Mouse (Mus musculus) limb, embryonic 15.5 days (tissue): ENCODE measurements around the gene Rpl11. TPM values are rescaled to one million over a fixed set of nuclear protein-coding genes. Genes with fewer than 3 reads are reported as not detected.
"Not testable (repeated sequence)": the region's sequence is repeated elsewhere in the genome, so short reads cannot be mapped to it uniquely, and the experiment has no call there.

Experiments
- ATAC-seq: fragments of 200-750 bp; cut with Nextera tagmentation; 2 replicates; pipeline ENCODE4 v1.8.0; 2017; ENCODE audit warnings: low read depth, moderate TSS enrichment; ENCODE audit not compliant: insufficient number of reproducible peaks, low FRiP score, low TSS enrichment
- H3K27ac ChIP-seq: fragments of 300-500 bp; sonication (generic); 2 replicates; pipeline ENCODE4 v1.5.1; 2015; ENCODE audit warnings: moderate library complexity, mild to moderate bottlenecking, inconsistent platforms
- H3K27me3 ChIP-seq: fragments of 300-500 bp; sonication (generic); 2 replicates; pipeline ENCODE4 v1.6.1; 2015; ENCODE audit warnings: inconsistent platforms
- H3K36me3 ChIP-seq: fragments of 300-500 bp; sonication (generic); 2 replicates; pipeline ENCODE4 v1.6.1; 2015; ENCODE audit warnings: inconsistent platforms
- H3K4me1 ChIP-seq: fragments of 300-500 bp; sonication (generic); 2 replicates; pipeline ENCODE4 v1.6.1; 2015; ENCODE audit warnings: inconsistent platforms
- H3K4me2 ChIP-seq: fragments of 300-500 bp; sonication (generic); 2 replicates; pipeline ENCODE4 v1.6.1; 2015; ENCODE audit warnings: mild to moderate bottlenecking, inconsistent platforms
- H3K4me3 ChIP-seq: fragments of 300-500 bp; sonication (generic); 2 replicates; pipeline ENCODE4 v1.5.1; 2015; ENCODE audit warnings: mild to moderate bottlenecking, inconsistent platforms
- H3K9ac ChIP-seq: fragments of 300-500 bp; sonication (generic); 2 replicates; pipeline ENCODE4 v1.6.1; 2015; ENCODE audit warnings: inconsistent platforms
- H3K9me3 ChIP-seq: fragments of 300-500 bp; sonication (generic); 2 replicates; pipeline ENCODE4 v1.6.1; 2016; ENCODE audit warnings: inconsistent platforms
- WGBS: fragments of 180-500 bp; shearing (Covaris S2); methylation state at CpG from one replicate; pipeline ENCODE4 v1.1.7; 2015; 5-methylcytosine and 5-hydroxymethylcytosine counted together
- polyA plus RNA-seq: library from polyadenylated mRNA; unstranded; fragments of >200 nt; fragmentation: Nextera tagmentation; extraction: Ambion mirVana; gene quantifications from 2 replicates; pipeline ENCODE4 v1.2.1, GENCODE M21; 2015

Gene Rpl11
- polyA plus RNA-seq, 1 experiment from 2014 or later, result 483 TPM

DNA sequence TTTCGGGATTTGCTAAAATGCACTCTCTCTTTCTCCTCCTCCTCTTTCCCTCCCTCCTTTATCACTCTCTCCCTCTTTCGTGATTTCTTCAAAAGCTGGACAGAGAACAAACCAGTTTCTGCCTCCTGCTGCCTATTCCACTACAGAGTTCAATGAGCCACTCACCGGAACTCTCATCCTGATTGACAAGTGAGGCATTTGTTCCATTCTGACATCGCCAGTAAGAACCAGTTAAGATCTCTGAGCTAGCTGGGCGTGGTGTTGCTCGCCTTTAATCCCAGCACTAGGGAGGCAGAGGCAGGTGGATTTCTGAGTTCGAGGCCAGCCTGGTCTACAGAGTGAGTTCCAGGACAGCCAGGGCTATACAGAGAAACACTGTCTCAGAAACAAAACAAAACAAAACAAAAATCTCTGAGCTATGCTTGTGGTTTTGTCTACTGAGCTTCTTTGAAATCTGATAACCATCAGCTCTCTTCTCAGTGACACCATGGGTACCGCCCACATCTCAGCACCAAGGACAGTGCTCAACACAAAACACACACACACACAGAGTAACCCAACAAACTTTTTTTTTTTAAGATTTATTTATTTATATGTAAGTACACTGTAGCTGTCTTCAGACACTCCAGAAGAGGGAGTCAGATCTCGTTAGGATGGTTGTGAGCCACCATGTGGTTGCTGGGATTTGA lies 6.7 kb upstream of the Rpl11 start:
- not testable (repeated sequence) for ATAC-seq, H3K9me3 ChIP-seq, H3K4me2 ChIP-seq, H3K27me3 ChIP-seq, H3K9ac ChIP-seq, H3K4me3 ChIP-seq, H3K36me3 ChIP-seq, H3K4me1 ChIP-seq, H3K27ac ChIP-seq
- WGBS, result 58% methylated on average over 9 of the region's 9 CpGs

GRCm38 (mm10) chr4:136057916-136058315 lies 4.7 kb upstream of the Rpl11 start:
- Histone ChIP-seq H3K27ac (no peak overlapping the region), H3K4me1 (no peaks in the 10 kb centered on the region; the same call in 1 of the 2 replicates), H3K9me3 (no peaks in the 10 kb centered on the region), H3K36me3 (no peaks in the 10 kb centered on the region), H3K9ac (no peak overlapping the region), H3K4me3 (no peak overlapping the region), H3K27me3 (no peaks in the 10 kb centered on the region), H3K4me2 (no peak overlapping the region)
- ATAC-seq, result no peak
- 87% methylated on average over 5 of the region's 5 CpGs for WGBS

DNA sequence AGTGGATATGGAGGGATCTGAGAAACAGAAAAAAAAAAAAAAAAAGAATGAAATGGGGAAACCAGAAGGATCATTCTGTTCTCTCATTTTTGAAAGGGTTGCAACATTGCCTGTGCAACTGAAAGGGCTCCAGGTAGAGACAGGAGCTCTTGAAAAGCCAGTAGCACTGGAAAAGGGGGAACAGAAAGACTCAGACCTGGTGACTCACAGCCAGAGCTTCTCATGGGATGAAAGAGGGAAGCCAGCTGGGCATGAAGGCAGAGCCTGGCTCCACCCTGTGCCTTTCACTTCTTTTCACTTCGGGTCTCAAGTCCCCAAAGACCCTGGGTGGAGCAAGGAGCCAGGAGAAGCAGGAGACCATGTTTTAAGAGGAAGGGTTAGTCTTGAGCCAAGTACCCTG lies 2.8 kb upstream of the Rpl11 start:
- no peaks in the 10 kb centered on the region for H3K9me3 ChIP-seq
- ATAC-seq, result no peak
- H3K4me1 ChIP-seq, result peaks cover 11% of the 10 kb centered on the region
- no peaks in the 10 kb centered on the region for H3K27me3 ChIP-seq
- no peak overlapping the region for H3K9ac ChIP-seq
- H3K4me2 ChIP-seq, result no peak overlapping the region
- peaks cover 9% of the 10 kb centered on the region for H3K36me3 ChIP-seq
- 19% methylated on average over 1 of the region's 1 CpGs for WGBS
- H3K4me3 ChIP-seq, result no peak overlapping the region
- H3K27ac ChIP-seq, result no peak overlapping the region; the same call in 1 of the 2 replicates

DNA sequence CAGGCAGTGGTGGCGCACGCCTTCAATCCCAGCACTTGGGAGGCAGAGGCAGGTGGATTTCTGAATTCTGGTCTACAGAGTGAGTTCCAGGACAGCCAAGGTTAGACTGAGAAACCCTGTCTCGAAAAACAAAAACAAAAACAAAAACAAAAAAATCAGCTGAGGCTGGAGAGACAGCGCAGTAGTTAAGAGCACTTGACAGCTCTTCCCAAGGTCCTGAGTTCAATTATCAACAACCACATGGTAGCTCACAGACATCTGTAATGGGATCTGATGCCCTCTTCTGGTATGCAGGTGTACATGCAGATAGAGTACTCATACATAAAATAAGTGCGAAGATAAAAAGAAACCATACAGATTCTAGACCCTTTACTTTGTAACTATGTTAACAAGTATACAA lies 615 bp upstream of the Rpl11 start:
- Histone ChIP-seq H3K9ac (no peak overlapping the region), H3K9me3 (no peaks in the 10 kb centered on the region), H3K4me3 (no peak overlapping the region), H3K27ac (no peak overlapping the region), H3K4me2 (no peak overlapping the region), H3K27me3 (no peaks in the 10 kb centered on the region), H3K36me3 (peaks cover 31% of the 10 kb centered on the region), H3K4me1 (peaks cover 28% of the 10 kb centered on the region)
- ATAC-seq, result no peak
- WGBS, result 74% methylated on average over 5 of the region's 5 CpGs

- H3K27me3 ChIP-seq, result no peaks in the 10 kb centered on the region
- H3K4me3 ChIP-seq, result peak overlapping the region; percentile 69
- H3K36me3 ChIP-seq, result peaks cover 42% of the 10 kb centered on the region
- H3K4me1 ChIP-seq, result peaks cover 36% of the 10 kb centered on the region
- under 1% methylated on average over 49 of the region's 50 CpGs for WGBS
- H3K9me3 ChIP-seq, result no peaks in the 10 kb centered on the region
- ATAC-seq, result peak; percentile 74
- H3K4me2 ChIP-seq, result peak overlapping the region; percentile 73
- H3K9ac ChIP-seq, result peak overlapping the region; percentile 92
- peak overlapping the region; percentile 89 for H3K27ac ChIP-seq
Measured at GRCm38 (mm10) chr4:136052534-136053246, 538 bp downstream of the Rpl11 start.

- Histone ChIP-seq H3K4me3 (peak overlapping the region; percentile 69), H3K27me3 (no peaks in the 10 kb centered on the region), H3K4me1 (peaks cover 39% of the 10 kb centered on the region), H3K36me3 (peaks cover 44% of the 10 kb centered on the region), H3K9ac (peak overlapping the region; percentile 92), H3K9me3 (no peaks in the 10 kb centered on the region), H3K4me2 (peak overlapping the region; percentile 73), H3K27ac (no peak overlapping the region)
- 4% methylated on average over 3 of the region's 3 CpGs for WGBS
- ATAC-seq, result no peak
Measured at GRCm38 (mm10) chr4:136052060-136052459, 1.2 kb downstream of the Rpl11 start.

GRCm38 (mm10) chr4:136050226-136050625 lies 3.0 kb downstream of the Rpl11 start:
- no peak overlapping the region for H3K4me3 ChIP-seq
- H3K4me2 ChIP-seq, result no peak overlapping the region
- 97% methylated on average over 6 of the region's 6 CpGs for whole genome bisulfite sequencing
- ATAC-seq, result no peak
- no peaks in the 10 kb centered on the region for H3K27me3 ChIP-seq
- peaks cover 62% of the 10 kb centered on the region for H3K36me3 ChIP-seq
- peaks cover 39% of the 10 kb centered on the region for H3K4me1 ChIP-seq
- H3K27ac ChIP-seq, result no peak overlapping the region
- H3K9me3 ChIP-seq, result no peaks in the 10 kb centered on the region
- no peak overlapping the region for H3K9ac ChIP-seq

- H3K36me3 ChIP-seq, result peaks cover 75% of the 10 kb centered on the region
- WGBS, result 63% methylated on average over 4 of the region's 4 CpGs
- no peak for ATAC-seq
Measured at GRCm38 (mm10) chr4:136048291-136049032, 4.8 kb downstream of the Rpl11 start.

DNA sequence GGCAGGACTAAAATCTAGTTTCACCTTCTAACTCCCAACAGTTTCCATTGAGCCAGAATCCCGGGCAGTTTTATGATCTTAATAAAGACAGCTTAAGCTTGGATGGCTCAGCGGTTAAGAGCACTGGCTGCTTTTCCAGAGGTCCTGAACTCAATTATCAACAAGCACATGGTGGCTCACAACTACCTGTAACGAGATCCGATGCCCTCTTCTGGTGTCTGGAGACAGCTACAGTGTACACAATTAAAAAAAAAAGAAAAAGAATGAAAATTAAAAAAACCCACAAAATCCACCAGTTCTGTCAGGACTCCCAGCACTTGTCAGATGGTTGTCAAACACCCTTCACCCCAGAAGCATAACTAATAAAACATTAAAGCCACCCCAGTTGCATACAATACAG lies 5.6 kb downstream of the Rpl11 start:
- H3K4me3 ChIP-seq, result no peak overlapping the region
- peak overlapping the region; percentile 33; the same call in 1 of the 2 replicates for H3K27ac ChIP-seq
- peaks cover 79% of the 10 kb centered on the region for H3K36me3 ChIP-seq

More at GRCm38 (mm10) chr4:136048291-136049032, 4.8 kb downstream of the Rpl11 start:
- Histone ChIP-seq H3K9ac (no peak overlapping the region), H3K27ac (peak overlapping the region; percentile 38), H3K9me3 (no peaks in the 10 kb centered on the region), H3K4me1 (peaks cover 39% of the 10 kb centered on the region), H3K4me3 (no peak overlapping the region), H3K27me3 (no peaks in the 10 kb centered on the region), H3K4me2 (no peak overlapping the region)

DNA sequence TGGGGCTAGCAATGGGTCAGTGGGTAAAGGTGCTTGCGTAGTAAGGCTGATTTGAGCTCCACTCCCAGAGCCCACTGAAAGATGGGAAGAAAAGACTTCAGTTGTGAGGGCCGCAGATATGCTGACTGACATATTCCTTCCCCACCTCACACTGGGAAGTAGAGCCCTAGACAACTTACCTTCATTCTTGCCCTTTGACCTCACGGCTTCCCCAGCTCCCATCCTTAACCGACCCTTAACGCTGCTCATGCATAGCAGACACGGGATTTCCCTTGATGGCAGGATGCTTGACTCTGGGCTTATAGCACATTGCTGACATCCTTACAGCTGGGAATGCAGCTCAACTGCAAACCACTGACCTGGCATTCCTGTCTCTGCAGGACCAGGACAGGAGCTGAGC lies 6.3 kb downstream of the Rpl11 start:
- no peak overlapping the region for H3K4me3 ChIP-seq
- no peak overlapping the region for H3K27ac ChIP-seq
- no peak overlapping the region for H3K4me2 ChIP-seq
- H3K36me3 ChIP-seq, result peaks cover 78% of the 10 kb centered on the region
- H3K9ac ChIP-seq, result no peak overlapping the region
- no peak for ATAC-seq
- 76% methylated on average over 6 of the region's 6 CpGs for WGBS
- H3K9me3 ChIP-seq, result no peaks in the 10 kb centered on the region
- peaks cover 36% of the 10 kb centered on the region for H3K4me1 ChIP-seq
- no peaks in the 10 kb centered on the region for H3K27me3 ChIP-seq

More for the DNA sequence above, 5.6 kb downstream of the Rpl11 start:
- no peak for ATAC-seq
- H3K9me3 ChIP-seq, result no peaks in the 10 kb centered on the region
- H3K9ac ChIP-seq, result no peak overlapping the region
- no peaks in the 10 kb centered on the region for H3K27me3 ChIP-seq
- H3K4me2 ChIP-seq, result no peak overlapping the region
- WGBS, result 21% methylated on average over 4 of the region's 4 CpGs
- peaks cover 39% of the 10 kb centered on the region for H3K4me1 ChIP-seq

- H3K4me3 ChIP-seq, result no peak overlapping the region
- H3K36me3 ChIP-seq, result peaks cover 60% of the 10 kb centered on the region
- no peaks in the 10 kb centered on the region for H3K27me3 ChIP-seq
- H3K4me2 ChIP-seq, result no peak overlapping the region
- H3K9me3 ChIP-seq, result no peaks in the 10 kb centered on the region
- WGBS, result 90% methylated on average over 5 of the region's 5 CpGs
- H3K9ac ChIP-seq, result no peak overlapping the region
- H3K4me1 ChIP-seq, result peaks cover 20% of the 10 kb centered on the region
- H3K27ac ChIP-seq, result no peak overlapping the region
- ATAC-seq, result no peak
Measured at GRCm38 (mm10) chr4:136045091-136045490, 8.1 kb downstream of the Rpl11 start.
